Mouse (Mus musculus): ENCODE results near the gene Lrrc4. TPM values are rescaled to one million over a fixed set of nuclear protein-coding genes. Genes with fewer than 3 reads are reported as not detected.

Gene Lrrc4
- polyA plus RNA-seq (2017; shearing (Covaris generic)), result not detected

GRCm38 (mm10) chr6:28831011-28831853 lies at the start of gene Lrrc4:
Lrrc4 (minus strand) TSS chr6:28831747.

Other genes starting within 250 kb of the Lrrc4 start
- gene Lep, start 228.5 kb upstream of the Lrrc4 start, polyA plus RNA-seq (2017; shearing (Covaris generic)), result not detected

All from naive thymus-derived CD4-positive, alpha-beta T cell, adult 5 months (primary cell).